Mouse (Mus musculus): Measurements from ENCODE around the gene Znrf1. TPM values are rescaled to one million over a fixed set of nuclear protein-coding genes. Genes with fewer than 3 reads are reported as not detected.

The Znrf1 gene
- total RNA-seq, 2 experiments from 2014 or later: 55.6 TPM

GRCm38 (mm10) chr8:111531191-111531590 lies 4.7 kb upstream of the Znrf1 start:
- intact Hi-C loops (cut with DNase I): no loop called here
- DNase-seq: no peak

- intact Hi-C loops (cut with DNase I): no loop called here
- DNase-seq: no peak
Observed at GRCm38 (mm10) chr8:111531621-111532020, 4.3 kb upstream of the Znrf1 start.

GRCm38 (mm10) chr8:111533503-111533902 lies 2.4 kb upstream of the Znrf1 start:
- intact Hi-C loops (cut with DNase I): no loop called here
- DNase-seq: no peak

GRCm38 (mm10) chr8:111535491-111535890 lies 406 bp upstream of the Znrf1 start:
- intact Hi-C loops (cut with DNase I): no loop called here
- DNase-seq: no peak

- peak; percentile 11 to 33 for DNase-seq
- intact Hi-C loops (cut with DNase I): loop anchor here (1.0 kb wide), 1 partner anchor 89 kb away; no protein-coding TSS in a partner anchor
Observed at GRCm38 (mm10) chr8:111536978-111537764, 1.3 kb downstream of the Znrf1 start.

GRCm38 (mm10) chr8:111537765-111538158 lies 1.9 kb downstream of the Znrf1 start:
- DNase-seq: no peak
- intact Hi-C loops (cut with DNase I): no loop called here

- DNase-seq: no peak
- intact Hi-C loops (cut with DNase I): no loop called here
Observed at GRCm38 (mm10) chr8:111538194-111538593, 2.3 kb downstream of the Znrf1 start.

- DNase-seq: peak in 1 of 2 experiments; percentile 12
- intact Hi-C loops (cut with DNase I): no loop called here
Observed at GRCm38 (mm10) chr8:111539422-111540076, 3.7 kb downstream of the Znrf1 start.

GRCm38 (mm10) chr8:111543712-111544380 lies 7.9 kb downstream of the Znrf1 start:
- DNase-seq: no peak
- intact Hi-C loops (cut with DNase I): no loop called here

GRCm38 (mm10) chr8:111545406-111546156 lies 9.7 kb downstream of the Znrf1 start:
- DNase-seq: no peak
- intact Hi-C loops (cut with DNase I): no loop called here

GRCm38 (mm10) chr8:111547144-111547543 lies 11.2 kb downstream of the Znrf1 start:
- intact Hi-C loops (cut with DNase I): no loop called here
- DNase-seq: no peak

GRCm38 (mm10) chr8:111548201-111548600 lies 12.3 kb downstream of the Znrf1 start:
- DNase-seq: no peak
- intact Hi-C loops (cut with DNase I): no loop called here

GRCm38 (mm10) chr8:111550002-111550870 lies 14.3 kb downstream of the Znrf1 start:
- intact Hi-C loops (cut with DNase I): no loop called here
- no peak for DNase-seq

- intact Hi-C loops (cut with DNase I): no loop called here
- DNase-seq: no peak
Observed at GRCm38 (mm10) chr8:111551511-111552130, 15.7 kb downstream of the Znrf1 start.

GRCm38 (mm10) chr8:111561824-111562223 lies 25.9 kb downstream of the Znrf1 start:
- no peak for DNase-seq
- intact Hi-C loops (cut with DNase I): no loop called here

GRCm38 (mm10) chr8:111562274-111562803 lies 26.4 kb downstream of the Znrf1 start:
- intact Hi-C loops (cut with DNase I): no loop called here

GRCm38 (mm10) chr8:111563075-111563474 lies 27.2 kb downstream of the Znrf1 start:
- intact Hi-C loops (cut with DNase I): no loop called here

More at GRCm38 (mm10) chr8:111562274-111562803, 26.4 kb downstream of the Znrf1 start:
- no peak for DNase-seq

GRCm38 (mm10) chr8:111563687-111564086 lies 27.8 kb downstream of the Znrf1 start:
- intact Hi-C loops (cut with DNase I): no loop called here
- DNase-seq: no peak

More at GRCm38 (mm10) chr8:111563075-111563474, 27.2 kb downstream of the Znrf1 start:
- no peak for DNase-seq

- no peak for DNase-seq
- intact Hi-C loops (cut with DNase I): no loop called here
Observed at GRCm38 (mm10) chr8:111564093-111564492, 28.2 kb downstream of the Znrf1 start.
